Mouse (Mus musculus) right cerebral cortex, postnatal 10 days (tissue): Measurements from ENCODE around the gene Atp6v1g2.

ENCODE experiments used
- DNase-seq, 2 experiments: peaks; one replicate each; pipeline ENCODE4 v3.0.0; 2021; ENCODE audit warnings: low spot score in 2 of 2

Gene Atp6v1g2

GRCm38 (mm10) chr17:35236996-35237395 is 3.5 kb downstream of the Atp6v1g2 start:
- peak; percentile 61 to 67 for DNase-seq

GRCm38 (mm10) chr17:35237504-35237903 is 4.0 kb downstream of the Atp6v1g2 start:
- no peak for DNase-seq

GRCm38 (mm10) chr17:35239700-35240099 is 6.2 kb downstream of the Atp6v1g2 start:
- no peak for DNase-seq

GRCm38 (mm10) chr17:35240384-35241304 is 7.2 kb downstream of the Atp6v1g2 start:
- no peak for DNase-seq

GRCm38 (mm10) chr17:35241305-35242014 is 8.0 kb downstream of the Atp6v1g2 start, which contains the start of gene Ddx39b:
Gene Ddx39b (plus strand): TSS chr17:35241746.
- DNase-seq: peak; percentile 97

GRCm38 (mm10) chr17:35242015-35242941 is 8.8 kb downstream of the Atp6v1g2 start:
- DNase-seq: peak; percentile 73 to 77

- DNase-seq: peak; percentile 73 to 82
Measured at GRCm38 (mm10) chr17:35243086-35243485, 9.6 kb downstream of the Atp6v1g2 start.

- DNase-seq: no peak
Measured at GRCm38 (mm10) chr17:35244999-35245398, 11.5 kb downstream of the Atp6v1g2 start.

GRCm38 (mm10) chr17:35245731-35246623 is 12.5 kb downstream of the Atp6v1g2 start:
- DNase-seq: no peak

- no peak for DNase-seq
Measured at GRCm38 (mm10) chr17:35247144-35247543, 13.7 kb downstream of the Atp6v1g2 start.

- DNase-seq: no peak
Measured at GRCm38 (mm10) chr17:35248986-35249385, 15.5 kb downstream of the Atp6v1g2 start.

- no peak for DNase-seq
Measured at GRCm38 (mm10) chr17:35249451-35250197, 16.2 kb downstream of the Atp6v1g2 start.

- no peak for DNase-seq
Measured at GRCm38 (mm10) chr17:35250348-35251120, 17.1 kb downstream of the Atp6v1g2 start.

- no peak for DNase-seq
Measured at GRCm38 (mm10) chr17:35251162-35251719, 17.8 kb downstream of the Atp6v1g2 start.

GRCm38 (mm10) chr17:35251981-35252380 is 18.5 kb downstream of the Atp6v1g2 start:
- no peak for DNase-seq

- no peak for DNase-seq
Measured at GRCm38 (mm10) chr17:35252619-35253292, 19.3 kb downstream of the Atp6v1g2 start.

GRCm38 (mm10) chr17:35253293-35254093 is 20.0 kb downstream of the Atp6v1g2 start:
- DNase-seq: no peak
